Mouse (Mus musculus) retina, postnatal 1 day (tissue): Measurements from ENCODE around the gene Lipe.
"Not testable (repeated sequence)": the region's sequence is repeated elsewhere in the genome, so short reads cannot be mapped to it uniquely, and the experiment has no call there.

Source experiments
- DNase-seq: peaks from one replicate; pipeline ENCODE4 v3.0.0-alpha.2; 2012

The Lipe gene

DNA sequence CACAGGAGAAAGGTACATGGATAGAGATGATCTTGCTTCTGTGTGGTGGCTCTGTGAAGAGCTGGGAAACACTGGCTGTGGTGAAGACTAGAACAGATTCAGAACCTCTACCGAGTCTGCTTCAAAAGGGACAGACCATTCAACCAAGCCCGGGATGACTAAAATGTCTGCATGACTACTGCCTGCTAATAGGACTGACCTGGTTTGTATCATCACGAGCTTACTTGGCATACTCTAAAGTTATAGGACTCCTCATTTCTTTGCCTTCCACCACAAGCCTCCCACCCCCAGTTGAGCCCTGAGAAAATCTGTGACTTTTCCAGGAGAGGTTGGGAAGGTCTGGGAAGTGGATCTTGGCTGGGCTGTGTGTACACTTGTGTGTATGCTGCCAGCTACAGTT lies 13.4 kb upstream of the Lipe start:
- no peak for DNase-seq

DNA sequence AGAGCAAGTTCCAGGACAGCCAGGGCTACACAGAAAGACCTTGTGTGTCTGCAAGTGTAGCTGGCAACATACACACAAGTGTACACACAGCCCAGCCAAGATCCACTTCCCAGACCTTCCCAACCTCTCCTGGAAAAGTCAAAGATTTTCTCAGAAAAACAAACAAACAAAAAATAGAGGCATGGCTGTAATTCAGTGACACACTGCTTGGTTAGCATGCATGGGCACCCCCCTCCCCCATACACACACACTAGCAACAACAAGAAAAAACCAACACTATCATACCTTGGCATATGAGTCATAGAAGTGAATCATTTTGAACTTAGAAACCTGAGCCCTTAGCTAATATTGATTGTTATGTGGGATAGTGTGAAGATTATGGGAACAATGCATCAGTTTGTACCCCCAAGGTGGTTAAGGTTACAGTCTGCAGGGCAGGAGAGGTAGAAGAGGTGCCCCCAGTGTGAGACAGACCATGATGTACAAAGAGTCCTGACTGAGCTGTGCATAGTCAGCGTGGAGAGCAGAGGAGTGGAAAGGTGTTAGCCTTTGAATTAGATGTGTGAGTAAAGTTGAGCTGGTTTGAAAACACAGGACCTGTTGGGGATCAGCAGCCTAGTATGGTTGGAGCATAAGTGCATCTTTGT lies 12.6 kb upstream of the Lipe start:
- no peak for DNase-seq

DNA sequence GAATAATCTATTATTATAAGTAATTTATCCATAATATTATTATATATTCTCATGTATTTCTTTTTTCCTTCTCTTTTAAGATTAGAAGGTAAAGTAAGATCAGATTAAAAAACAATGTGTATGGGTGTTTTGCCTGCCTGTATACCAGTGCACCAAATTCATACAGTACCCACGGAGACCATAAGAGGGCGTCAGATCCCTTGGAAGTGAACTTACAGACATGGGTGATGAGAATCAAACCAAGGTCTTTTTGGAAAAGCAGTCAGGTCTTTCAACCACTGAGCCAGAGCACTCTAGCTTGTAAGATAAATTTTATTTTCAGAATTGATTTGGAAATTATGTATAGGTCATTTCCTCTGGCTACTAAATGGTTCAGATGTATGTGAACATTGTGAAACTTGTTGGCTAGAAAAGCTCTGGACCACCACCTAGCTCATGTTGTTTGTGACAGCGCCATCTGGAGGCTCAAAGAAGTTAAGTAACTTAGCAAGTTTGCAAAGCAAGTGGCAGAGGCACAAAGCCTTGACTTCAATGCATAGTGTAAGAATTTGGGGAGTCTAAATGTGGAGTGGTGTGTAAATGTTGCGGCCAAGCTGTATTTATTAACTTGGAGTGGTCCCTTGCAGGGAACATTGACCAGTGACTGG lies 10.7 kb upstream of the Lipe start:
- DNase-seq = peak; percentile 69

DNA sequence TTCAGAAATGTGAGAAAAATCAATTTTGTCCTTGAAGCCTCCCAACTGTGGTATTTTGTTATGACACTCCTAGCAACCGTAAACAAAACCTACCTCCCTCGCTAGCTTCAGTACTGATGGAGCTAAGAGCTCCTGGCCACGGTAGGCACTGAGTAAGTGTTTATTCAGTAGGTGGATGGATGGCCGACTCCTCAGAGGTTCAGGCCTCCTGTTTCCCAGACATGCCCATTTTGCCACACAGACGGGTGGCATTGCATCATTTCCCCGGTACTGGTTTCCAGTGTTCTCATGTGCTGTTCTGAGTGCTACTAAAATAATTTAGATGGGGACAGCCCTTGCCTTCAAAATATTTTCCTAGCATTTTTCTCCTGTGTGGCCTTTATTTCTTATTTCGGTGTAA lies 8.0 kb upstream of the Lipe start:
- no peak for DNase-seq

DNA sequence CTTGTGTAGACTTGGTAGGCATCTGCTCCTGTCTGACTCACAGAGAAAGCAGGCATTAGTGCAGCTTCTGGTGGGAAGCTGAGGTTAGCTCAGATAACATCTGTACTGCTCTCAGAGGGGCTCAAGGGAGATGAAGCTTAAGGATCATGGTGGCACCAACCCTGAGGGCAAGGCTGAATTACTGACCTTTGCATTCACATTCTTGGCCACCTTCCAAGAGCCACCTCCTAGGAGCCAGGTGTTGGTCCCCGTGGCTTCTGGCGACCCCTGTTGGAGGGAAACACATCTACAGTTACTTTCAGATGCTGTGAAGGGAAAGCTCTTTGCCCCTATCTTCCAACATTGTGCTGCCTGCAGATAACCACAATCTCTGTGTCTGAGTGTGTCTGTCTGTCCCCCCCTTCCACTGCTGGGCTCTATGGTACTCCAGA lies 4.2 kb upstream of the Lipe start:
- peak; percentile 88 for DNase-seq

DNA sequence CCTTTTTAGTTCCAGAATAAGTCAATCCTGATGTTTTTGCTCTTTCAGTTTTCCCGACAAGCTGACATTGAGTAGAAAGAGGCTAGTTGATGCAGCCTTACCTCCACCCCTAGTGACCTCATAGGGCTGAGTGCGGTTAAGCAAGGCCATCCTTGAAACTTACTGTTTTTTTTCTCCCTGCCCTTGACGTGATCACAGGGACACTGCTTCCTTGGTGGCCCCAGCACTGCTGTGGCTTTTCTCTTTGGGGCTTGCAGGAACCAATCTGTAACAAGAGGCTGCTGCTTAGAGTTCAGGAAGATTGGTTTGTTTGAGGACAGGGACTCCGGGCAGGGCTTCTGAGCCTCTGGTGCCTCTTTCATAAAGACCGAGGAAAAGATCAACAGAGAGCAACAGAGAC lies 3.5 kb upstream of the Lipe start:
- DNase-seq = no peak

DNA sequence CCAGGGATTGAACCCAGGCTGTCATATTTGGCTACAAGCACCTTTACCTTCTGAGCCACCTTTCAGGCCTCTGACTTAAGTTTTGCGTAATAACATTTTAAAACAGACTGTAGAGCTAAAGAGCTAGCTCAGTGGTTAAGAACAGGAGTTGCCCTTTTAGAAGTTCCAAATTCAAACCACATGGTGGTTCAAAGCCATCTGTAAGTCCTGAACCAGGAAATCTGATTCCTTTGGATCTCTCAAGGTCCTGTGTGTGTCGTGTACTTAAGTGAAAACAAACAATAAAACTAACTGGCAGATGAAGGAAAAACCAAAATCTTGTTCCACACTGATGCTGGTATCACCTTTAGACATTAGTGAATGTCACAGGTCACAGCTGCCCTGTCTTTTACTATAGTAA lies 3.0 kb upstream of the Lipe start:
- DNase-seq = no peak

DNA sequence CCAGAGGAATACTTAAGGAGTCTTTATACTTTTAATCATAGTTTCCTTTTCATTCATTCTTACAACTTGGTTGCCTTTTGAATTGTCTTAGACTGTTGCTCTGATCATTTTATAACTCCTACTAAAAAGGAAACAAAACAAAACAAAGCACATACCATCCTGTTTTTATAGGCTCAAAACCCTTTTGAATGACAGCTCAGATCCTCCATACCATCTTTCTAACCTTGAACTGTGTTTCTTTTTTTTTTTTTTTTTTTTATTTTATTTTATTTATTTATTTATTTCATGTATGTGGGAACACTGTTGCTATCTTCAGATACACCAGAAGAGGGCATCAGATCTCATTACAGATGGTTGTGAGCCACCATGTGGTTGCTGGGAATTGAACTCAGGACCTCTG lies 518 bp upstream of the Lipe start:
- DNase-seq = not testable (repeated sequence)

DNA sequence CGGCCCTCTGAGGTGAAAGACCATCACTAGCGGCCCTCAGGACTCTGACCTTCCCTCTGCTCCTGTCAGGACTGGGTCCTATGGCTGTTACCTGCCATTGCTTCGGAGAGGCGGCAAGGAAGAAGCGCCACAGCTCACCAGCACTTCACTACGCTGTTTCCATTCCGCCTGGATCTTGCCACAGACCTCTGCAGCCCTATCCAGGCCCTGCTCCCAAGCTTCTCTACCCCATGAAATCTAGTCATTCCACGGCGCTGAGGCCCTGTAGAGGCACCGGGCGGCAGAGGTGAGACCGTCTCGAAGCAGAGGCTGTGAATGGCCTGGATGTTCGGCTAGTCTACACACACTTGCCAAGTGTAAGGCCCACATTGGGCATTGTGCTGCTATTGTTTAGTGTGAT lies 1.9 kb downstream of the Lipe start:
- DNase-seq = no peak

DNA sequence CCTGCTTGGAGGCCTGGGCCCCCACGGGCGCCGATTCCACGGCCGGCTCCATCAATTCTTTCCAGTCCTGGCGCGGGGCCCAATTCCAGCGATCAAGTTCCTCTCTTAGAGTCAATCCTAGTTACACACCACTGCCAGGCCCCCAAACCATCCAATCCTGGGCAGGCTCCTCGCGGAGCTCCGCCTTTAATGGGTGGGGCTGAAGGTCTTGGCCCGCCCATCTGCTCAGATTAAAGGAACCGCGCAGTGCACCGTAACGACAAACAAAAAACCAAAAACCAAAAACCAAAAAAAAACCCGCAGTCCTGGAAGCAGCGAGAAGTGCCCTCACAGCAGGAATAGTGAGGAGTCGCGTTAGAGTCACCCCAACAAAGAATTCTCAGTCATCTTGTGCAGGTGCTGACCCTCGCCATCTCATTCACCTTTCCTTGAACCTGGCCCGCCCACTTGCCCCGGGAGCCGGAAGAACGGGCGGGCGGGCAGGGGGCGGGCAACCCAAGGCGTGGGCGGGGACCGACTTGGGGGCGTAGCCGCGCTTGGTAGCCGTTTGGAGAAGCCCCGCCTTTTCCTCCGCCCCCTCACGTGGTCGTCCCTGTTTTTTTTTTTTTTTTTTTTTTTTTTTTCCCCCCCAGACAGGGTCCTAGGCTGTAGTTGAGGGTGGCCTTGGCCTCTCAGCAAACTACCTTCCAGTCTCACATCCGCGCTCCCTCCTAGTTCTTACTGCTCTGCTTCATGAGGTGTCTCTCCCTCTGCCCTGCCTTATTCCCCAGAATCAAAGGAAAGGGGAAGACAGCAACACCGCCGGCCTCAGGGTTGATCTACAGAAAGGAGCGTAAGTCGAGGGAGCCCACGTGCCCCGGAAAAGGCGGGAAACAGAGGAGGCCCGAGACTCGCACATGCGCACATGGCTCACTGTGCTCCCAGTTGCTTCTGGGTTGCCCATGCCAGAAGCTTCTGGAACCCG lies 2.7 kb downstream of the Lipe start:
- peak; percentile 96 for DNase-seq

DNA sequence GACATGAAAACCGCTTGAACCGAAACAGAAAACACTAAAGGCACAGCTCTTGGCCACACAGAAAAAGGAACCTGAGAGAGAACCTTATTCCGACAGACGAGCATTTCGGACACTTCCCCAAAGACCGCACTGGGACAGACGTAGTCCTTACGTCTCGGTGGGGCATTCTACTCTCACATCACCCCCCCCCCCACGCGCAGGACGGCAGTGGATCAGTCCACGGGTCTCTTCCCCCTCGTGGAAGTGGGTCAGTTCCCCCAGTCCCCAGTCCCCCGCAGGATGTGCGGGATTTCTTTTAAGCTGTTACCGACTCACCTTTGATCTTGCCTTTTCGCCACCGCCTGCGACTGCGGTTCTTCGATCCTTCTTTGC lies 3.3 kb downstream of the Lipe start:
- no peak for DNase-seq

DNA sequence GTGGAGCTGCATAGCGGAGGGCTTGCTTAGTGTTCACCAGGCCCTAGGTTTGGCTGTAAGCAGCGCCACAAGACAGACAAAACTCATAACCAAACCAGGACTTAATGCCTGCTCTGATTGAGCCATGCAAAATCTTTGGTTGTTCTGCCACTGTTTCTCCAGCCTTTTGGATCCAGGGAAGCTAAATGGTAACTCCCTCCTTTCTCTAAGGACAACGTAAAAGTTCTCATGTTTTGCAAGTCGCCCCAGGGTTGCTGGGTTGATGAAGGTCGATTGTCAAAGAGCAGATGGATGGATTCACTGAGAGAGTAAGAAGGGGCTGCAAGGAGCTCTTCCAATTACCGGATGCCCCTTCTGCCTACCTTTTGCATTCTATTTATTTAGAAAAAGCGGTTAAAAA lies 3.8 kb downstream of the Lipe start:
- DNase-seq = no peak

DNA sequence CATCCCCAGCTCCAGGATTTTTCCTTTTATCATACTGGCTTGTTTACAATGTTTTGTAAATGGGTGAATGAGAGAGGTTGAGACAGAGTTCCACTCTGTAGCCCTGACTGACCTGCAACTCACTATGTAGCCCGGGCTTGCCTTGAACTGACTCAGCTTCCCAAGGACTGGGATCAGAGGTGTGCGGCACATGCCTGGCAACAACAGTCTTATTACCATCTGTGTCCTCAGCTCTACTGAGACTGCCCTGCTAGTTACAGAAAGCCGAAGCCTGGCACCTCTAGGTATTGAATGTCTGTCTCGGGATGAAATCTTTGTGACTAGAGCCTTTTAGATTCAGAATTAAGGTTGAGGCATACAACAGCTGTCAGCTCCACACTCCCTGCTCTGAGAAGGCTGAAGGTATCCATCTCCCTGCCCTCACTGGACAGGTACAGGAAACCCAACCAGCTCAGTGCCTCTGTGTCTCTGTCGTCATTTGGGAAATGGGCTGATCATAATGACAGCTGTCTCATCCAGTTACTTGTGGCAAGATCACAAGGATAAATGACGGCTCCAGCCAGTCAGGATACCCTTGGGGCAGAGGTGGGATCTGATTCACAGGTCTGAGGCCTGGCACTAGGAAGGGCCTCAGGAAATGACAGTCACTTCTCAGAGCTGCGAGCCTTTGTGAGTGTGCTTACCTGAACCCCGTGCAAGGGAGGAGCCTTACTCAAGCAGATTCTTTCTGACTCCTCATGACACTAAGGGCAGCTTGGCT lies 4.9 kb downstream of the Lipe start:
- DNase-seq = peak; percentile 28

DNA sequence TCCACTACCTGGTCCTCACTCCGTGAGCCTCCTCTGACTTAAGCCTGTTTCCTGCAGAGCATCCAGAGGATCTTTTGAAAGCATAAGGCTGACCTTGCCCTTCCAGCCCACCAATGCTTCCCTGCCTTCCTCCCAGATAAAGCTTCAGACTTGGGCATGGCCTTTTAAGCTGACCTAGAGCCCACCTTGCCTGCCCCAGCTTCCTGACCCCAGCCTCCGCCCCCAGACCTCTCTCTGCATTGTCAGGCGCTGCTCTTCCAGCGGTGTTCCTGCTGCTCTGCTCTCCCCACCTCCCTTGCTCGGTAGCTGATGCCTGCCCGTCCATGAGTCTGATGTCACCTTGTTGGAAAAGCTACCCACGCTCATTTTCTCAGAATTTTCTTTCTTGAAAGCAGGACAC lies 5.7 kb downstream of the Lipe start:
- DNase-seq = no peak

DNA sequence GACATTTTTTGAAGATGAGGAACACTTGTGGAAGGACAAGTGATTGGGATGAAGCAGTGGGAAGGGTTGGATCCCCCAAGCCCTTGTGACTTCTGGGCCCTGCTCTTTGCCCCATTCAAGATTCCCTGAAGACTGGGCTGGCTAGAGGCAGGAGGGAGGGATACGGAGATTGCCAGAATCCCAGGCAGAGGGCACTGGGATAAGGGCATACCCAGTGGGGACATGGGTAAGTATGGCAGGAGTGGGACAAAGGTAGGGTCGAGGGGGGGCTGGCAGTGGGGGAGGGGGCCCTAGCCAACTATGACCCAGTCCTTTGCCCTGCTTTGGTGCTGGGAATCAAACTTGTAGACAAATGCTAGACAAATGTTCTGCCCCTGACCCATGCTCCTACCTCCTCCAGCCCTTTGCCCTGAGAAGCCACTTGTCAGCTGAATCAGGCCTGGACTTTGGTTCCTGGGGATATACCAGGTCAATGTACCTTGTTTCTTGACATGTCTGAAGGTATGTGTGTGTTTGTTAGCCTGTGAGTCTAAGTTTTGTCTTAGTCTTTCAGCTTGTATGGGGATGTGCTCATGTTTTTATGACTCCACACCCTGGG lies 6.6 kb downstream of the Lipe start:
- DNase-seq = no peak

DNA sequence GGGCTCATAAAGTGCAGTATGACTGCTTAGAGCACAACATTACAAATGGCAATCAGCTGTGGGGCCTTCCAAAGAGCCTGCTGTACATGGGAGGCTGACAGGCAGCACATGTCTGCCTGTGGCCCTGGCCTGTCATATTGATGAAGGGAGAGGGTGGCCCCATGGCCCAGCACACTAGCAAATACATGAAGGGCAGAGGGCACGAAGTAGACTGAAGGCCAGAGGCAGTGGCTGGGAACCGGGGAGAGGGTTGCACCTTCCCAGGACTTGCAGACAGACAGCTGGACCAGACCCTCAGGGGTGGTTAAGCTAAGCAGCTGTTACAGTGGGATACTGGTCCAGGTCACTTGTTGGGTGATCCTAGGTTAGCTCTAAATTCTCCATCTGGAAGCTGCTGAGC lies 7.5 kb downstream of the Lipe start:
- no peak for DNase-seq

DNA sequence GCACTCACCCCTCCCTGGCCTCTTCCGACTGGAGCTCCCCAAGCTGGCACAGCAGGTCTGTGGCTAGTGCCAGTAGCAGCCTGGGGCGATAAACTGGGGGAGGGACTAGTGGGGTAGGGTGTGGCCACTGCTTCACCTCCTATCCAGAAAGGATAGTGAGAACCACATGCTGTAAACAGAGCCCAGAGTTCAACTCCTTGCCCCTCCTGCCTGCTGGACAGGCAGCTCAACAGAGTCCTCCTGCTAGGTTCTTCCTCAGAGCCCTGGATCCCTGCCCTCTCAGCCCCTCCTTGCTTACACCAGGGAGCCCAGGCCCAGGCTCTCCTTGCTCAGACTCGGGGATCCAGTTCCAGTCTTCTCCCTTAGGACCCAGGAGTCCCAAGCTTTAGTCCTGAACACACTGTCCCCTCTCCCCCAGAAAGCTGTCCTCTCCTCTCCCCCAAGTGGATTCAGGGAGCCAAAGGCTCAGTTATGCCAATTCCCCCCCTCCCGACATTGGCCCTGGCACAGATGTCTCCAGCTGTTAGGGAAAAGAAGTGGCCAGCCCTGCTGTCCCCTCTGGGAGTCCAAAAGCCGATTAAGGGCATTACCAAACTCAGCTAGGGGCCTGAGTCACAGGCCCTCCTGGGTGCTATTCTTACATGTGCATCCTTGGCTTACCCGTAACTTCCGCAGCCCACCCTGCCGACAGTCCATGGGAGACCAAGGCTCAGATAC lies 8.3 kb downstream of the Lipe start:
- DNase-seq = no peak

DNA sequence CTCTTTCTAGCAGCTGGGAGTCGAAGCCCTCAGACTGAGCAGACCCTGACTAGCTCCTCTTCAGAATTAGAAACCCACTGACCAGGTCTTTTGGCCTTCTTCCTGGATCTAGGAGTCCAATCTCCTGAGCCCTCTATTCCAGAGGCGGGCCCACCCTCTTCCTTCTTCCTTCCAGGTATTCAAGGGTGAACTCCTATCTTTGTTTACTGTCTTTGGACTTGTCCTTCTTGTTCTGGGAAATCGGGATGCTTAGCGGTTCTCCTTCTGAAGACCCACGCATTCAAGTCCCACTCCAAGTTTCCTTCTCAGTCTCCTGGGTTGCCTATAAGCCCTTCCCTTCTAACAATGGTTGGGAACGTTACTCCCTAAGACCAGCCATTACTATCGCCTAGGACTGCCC lies 9.6 kb downstream of the Lipe start:
- DNase-seq = no peak

DNA sequence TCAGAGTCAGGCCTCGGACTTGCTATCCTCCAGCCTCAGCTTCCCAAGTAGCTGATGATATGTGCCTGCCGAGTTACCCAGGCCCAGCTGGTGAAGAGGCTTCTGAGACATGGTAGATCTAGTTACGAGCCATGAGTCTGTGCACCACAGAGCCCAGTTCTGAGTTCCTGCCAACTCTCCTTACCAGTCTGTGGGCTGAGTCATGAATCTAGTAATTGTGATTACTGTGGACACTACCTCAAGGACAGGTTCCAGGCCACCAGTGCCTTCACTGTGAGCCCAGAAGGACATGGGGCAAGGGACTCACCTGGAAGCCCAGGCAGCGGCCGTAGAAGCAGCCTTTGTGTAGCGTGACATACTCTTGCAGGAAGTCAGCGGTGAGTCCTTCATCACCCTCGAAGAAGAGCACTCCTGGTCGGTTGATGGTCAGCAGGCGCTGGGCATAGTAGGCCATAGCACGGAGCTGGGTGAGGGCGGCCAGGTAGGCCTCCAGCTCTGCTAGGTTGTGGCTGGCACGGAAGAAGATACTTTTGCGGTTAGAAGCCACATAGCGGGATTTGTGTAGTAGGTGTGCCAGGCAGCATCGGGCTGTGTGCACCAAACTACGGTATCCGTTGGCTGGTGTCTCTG lies 10.6 kb downstream of the Lipe start:
- DNase-seq = no peak

DNA sequence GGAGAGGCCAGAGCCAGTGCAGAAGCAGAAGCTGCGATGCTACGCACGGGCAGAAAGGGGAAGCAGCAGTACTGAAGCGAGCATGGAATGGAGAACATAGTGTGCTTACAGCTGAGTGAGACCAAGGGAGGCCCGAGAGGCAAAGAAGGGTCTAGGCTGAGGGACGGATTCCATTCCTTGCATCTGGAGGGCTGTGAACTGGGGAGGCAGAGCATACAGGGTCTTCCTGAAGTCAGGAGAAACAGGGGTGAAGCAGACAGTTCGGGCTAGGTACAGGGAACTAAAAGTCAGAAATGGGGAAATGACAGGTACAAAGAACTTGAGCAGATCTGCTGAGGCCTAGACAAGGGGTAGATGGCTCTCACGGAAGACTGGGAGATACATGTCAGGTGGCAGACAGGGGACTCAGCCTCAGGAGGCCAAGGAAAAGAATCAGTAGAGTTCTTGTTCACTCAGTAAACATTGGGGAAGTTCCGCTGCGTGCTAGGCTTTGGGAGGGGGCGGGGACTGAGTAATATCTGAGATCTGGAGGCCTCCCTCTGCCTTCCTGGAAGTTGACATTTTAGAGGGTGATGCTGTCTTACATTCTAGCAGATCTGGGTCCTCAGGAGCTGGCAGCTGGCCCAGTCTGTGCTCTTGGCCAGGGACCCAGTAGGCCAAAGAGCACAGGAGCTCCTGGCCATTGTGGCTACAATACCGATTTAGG lies 12.5 kb downstream of the Lipe start:
- no peak for DNase-seq

DNA sequence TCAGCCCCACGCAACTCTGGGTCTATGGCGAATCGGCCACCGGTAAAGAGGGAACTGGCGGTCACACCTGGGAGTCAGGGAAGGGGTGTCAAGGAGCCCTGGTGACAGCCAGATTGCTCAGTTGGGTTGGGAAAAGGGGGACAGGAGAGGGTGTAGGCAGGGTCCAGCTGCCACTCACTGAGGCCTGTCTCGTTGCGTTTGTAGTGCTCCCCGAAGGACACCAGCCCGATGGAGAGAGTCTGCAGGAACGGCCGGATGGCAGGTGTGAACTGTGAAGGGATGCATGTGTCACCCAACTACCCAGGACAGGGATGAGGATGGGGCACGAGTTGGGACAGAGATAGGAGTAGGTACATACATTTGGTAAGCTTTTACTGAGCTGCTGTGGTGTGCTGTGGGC lies 13.3 kb downstream of the Lipe start:
- no peak for DNase-seq
